Mouse (Mus musculus) bone marrow, adult 2 months (tissue): ENCODE measurements around the gene Gpc4. TPM values are rescaled to one million over a fixed set of nuclear protein-coding genes. Genes with fewer than 3 reads are reported as not detected.

Experiments
- H3K27ac ChIP-seq: fragments of 200-500 bp; 2 replicates; pipeline ENCODE4 v1.5.1; 2012; ENCODE audit warnings: low read depth, mild to moderate bottlenecking, control low read depth, inconsistent platforms, low read length; ENCODE audit not compliant: control insufficient read depth, poor library complexity, insufficient read depth
- H3K4me1 ChIP-seq: fragments of 200-500 bp; 2 replicates; pipeline ENCODE4 v1.6.1; 2011; ENCODE audit warnings: low read length; ENCODE audit not compliant: control insufficient read depth, insufficient read depth
- H3K4me3 ChIP-seq: fragments of 200-500 bp; replicated peaks from 2 replicates; pipeline ENCODE3; 2011; ENCODE audit warnings: mild to moderate bottlenecking, low read depth, low read length, control low read depth; ENCODE audit not compliant: control insufficient read depth
- CTCF ChIP-seq: fragments of 200-500 bp; IDR thresholded peaks from 2 replicates; pipeline ENCODE4 v1.5.1; 2011; ENCODE audit warnings: low read length, control low read depth; ENCODE audit not compliant: control insufficient read depth, insufficient read depth
- POLR2A ChIP-seq: fragments of 200-500 bp; IDR thresholded peaks from 2 replicates; pipeline ENCODE4 v1.6.1; 2011; ENCODE audit warnings: low read depth, mild to moderate bottlenecking, control low read depth, low read length, borderline replicate concordance; ENCODE audit not compliant: control insufficient read depth
- WGBS: fragments of 180-500 bp; shearing (Covaris S2); methylation state at CpG from one replicate; pipeline ENCODE4 v1.1.7; 2018; 5-methylcytosine and 5-hydroxymethylcytosine counted together
- polyA plus RNA-seq: library from polyadenylated mRNA; stranded (reverse); fragments of >200 nt; gene quantifications from 2 replicates; pipeline ENCODE4 v1.2.4, GENCODE M21; 2011; ENCODE audit warnings: low replicate concordance; ENCODE audit not compliant: missing spikeins, insufficient read depth, insufficient read length

Gene Gpc4
- polyA plus RNA-seq, 1 experiment, result 4.3 TPM

DNA sequence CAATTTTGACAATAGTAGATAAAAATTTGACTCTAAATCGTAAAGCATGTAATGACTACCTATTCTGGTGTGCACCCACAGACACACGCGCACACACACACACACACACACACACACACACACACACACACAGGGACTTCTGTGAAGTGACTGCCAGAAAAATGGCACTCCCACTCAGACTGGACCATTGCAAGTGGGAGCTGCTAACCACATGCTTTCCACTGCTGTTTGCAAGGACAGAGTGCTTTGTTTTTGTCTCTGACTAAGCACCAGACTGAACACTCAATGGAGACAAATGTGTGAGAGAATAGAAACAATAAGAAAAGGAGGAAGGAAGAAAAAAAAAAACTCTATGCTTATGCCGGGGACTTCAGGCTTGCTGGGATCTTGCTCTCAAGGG, 11.6 kb downstream of the Gpc4 start:
- Histone ChIP-seq H3K4me3 (no peak overlapping the region), H3K4me1 (no peaks in the 10 kb centered on the region), H3K27ac (no peak overlapping the region)
- WGBS, result 66% methylated on average over 4 of the region's 4 CpGs
- TF ChIP-seq POLR2A (no peak), CTCF (no peak)

DNA sequence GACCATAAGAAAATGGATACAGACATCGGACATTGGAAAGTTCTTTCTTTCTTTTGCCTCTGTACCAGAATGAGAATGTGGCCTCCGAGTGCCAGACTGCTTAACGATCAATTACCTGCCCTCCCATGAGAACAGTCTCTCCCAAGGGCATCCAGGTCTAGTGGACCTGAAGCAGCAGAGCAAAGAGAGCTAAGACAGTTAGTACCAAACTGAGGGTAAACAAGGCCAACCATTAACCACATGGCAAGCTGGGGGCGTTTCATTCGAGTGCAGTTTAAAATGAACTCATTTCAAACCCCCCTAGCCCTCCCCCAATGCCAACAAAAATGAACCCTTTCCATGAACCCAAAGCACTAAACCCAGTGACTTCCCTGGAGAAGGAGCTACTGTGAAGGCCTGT, 12.1 kb downstream of the Gpc4 start:
- H3K4me1 ChIP-seq, result no peaks in the 10 kb centered on the region
- 82% methylated on average over 5 of the region's 5 CpGs for WGBS
- H3K4me3 ChIP-seq, result no peak overlapping the region
- no peak for TF ChIP-seq POLR2A
- no peak for TF ChIP-seq CTCF
- H3K27ac ChIP-seq, result no peak overlapping the region

DNA sequence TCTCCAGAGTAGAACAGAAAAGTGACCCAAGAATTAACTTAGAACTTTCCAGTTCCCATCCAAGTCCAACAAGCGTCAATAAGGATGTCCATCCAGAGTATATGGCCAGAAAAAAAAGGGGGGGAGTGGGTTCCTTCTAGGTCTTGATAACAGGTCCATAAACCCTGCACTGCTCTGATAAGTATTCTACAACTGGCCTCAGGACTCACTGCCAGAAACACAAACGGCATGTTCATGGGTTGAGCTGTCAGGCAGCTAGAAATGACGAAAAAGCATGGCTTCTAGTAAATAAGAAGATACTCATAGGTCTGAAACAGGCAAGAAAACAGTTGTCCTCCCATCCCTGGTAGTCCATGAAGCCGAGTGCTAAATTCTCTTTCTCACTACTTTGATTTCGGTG, 13.5 kb downstream of the Gpc4 start:
- TF ChIP-seq POLR2A, result no peak
- no peak for TF ChIP-seq CTCF
- Histone ChIP-seq H3K4me3 (no peak overlapping the region), H3K27ac (no peak overlapping the region), H3K4me1 (no peaks in the 10 kb centered on the region)
- 68% methylated on average over 5 of the region's 5 CpGs for WGBS

DNA sequence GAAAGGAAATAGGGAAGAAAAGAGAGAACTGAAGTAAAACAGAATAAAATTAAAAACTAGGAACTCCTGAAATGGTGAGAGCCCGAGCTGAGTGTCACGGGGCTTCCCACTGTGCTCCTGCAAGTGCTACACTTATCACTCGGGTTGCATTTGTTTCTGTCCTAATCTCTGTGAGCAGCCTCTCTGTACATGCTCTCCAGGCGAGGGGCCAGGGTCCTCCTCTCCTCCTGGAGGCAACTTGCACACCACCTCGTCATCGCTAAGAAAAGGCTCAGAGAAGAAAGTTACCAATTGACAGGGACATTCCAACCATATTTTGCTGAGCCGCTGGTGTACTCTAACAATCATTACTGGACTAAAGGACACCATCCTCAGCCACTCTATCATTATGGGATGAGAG, 14.0 kb downstream of the Gpc4 start:
- no peaks in the 10 kb centered on the region for H3K4me1 ChIP-seq
- no peak overlapping the region for H3K27ac ChIP-seq
- no peak overlapping the region for H3K4me3 ChIP-seq
- WGBS, result 56% methylated on average over 7 of the region's 7 CpGs
- TF ChIP-seq POLR2A (no peak), CTCF (no peak)

GRCm38 (mm10) chrX:52145563-52145962, 19.5 kb downstream of the Gpc4 start:
- no peaks in the 10 kb centered on the region for H3K4me1 ChIP-seq
- H3K4me3 ChIP-seq, result no peak overlapping the region
- H3K27ac ChIP-seq, result no peak overlapping the region
- no peak for TF ChIP-seq CTCF
- TF ChIP-seq POLR2A, result no peak

DNA sequence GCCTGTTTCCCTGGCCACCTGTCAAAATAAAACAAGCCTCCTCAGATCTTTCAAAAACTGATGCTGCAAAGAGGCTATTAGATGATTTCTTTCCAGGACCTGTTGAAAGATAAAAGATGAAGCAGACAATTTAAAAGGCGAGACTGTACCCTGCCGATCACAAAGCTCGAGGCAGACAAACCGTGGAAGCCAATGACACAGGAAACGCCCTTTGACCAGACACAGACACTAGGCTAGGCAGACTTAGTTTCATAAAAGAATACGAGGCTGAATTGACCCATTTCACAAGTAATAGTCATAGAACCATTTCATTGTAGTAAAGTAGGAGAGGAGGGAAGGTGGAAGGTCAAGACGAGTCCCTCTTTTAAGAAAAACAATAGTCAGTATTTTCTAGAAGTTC, 20.6 kb downstream of the Gpc4 start:
- Histone ChIP-seq H3K4me1 (no peaks in the 10 kb centered on the region), H3K4me3 (no peak overlapping the region), H3K27ac (no peak overlapping the region)
- 69% methylated on average over 7 of the region's 7 CpGs for WGBS
- TF ChIP-seq POLR2A (no peak), CTCF (no peak)

DNA sequence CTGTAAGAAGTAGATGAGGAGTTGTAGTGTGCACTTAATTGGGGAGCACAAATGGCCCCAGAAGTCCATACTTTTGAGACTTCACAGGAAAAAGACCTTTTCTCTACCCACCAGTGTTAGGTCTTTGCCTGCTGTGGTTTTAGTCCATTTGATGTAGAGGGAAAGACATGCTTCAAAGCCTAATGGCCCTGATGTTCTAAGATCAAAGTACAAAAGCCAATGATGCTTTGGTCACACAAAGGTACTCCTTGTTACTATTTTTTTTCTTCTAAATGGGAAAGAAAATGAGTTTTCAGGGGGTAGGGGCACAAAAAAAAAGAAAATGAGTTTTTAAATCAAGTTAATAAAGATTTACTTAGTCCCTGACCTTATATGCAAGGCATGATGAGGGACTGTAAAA, 24.7 kb downstream of the Gpc4 start:
- no peak overlapping the region for H3K4me3 ChIP-seq
- TF ChIP-seq CTCF (no peak), POLR2A (no peak)
- H3K27ac ChIP-seq, result no peak overlapping the region
- H3K4me1 ChIP-seq, result no peaks in the 10 kb centered on the region

GRCm38 (mm10) chrX:52138461-52139075, 26.5 kb downstream of the Gpc4 start:
- WGBS, result 72% methylated on average over 2 of the region's 2 CpGs
- no peak overlapping the region for H3K4me3 ChIP-seq
- H3K27ac ChIP-seq, result no peak overlapping the region
- TF ChIP-seq CTCF (no peak), POLR2A (no peak)
- no peaks in the 10 kb centered on the region for H3K4me1 ChIP-seq

DNA sequence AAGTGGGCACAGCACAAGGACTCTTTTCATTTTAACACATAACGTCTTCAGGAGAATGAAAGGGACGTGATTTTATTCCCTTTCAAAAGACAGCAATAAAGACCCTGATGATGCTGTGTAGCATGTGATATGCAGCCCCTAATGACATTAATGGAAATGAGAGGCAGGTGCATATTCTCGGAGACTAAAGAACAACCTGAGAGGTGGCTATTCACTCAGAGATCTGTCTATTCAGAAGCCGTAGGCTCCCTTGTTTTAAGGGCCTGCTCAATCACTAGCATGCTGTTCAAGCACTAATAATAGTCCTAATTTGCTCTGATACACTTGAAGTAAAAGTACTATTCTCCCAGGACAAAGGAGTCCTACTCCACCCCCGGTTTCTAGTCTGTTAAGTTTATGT, 27.0 kb downstream of the Gpc4 start:
- Histone ChIP-seq H3K4me1 (no peaks in the 10 kb centered on the region), H3K27ac (no peak overlapping the region), H3K4me3 (no peak overlapping the region)
- 79% methylated on average over 5 of the region's 5 CpGs for WGBS
- TF ChIP-seq CTCF, result no peak
- TF ChIP-seq POLR2A, result no peak
